Mouse (Mus musculus) liver, embryonic 14.5 days (tissue): ENCODE results near the gene Med26. TPM values are rescaled to one million over a fixed set of nuclear protein-coding genes. Genes with fewer than 3 reads are reported as not detected.
A peak's percentile ranks its signal among the peaks of the same experiment; 100 is the strongest.

Experiments
- ATAC-seq: fragments of 200-750 bp; cut with Nextera tagmentation; 2 replicates; pipeline ENCODE4 v1.8.0; 2017; ENCODE audit warnings: moderate number of reproducible peaks, mild to moderate bottlenecking, moderate library complexity; ENCODE audit not compliant: insufficient read depth
- DNase-seq, 3 experiments: peaks; one replicate each; pipeline ENCODE4 v3.0.0-alpha.2; 2012 to 2013; ENCODE audit warnings: low read depth in 3 of 3, low spot score in 3 of 3
- H3K27ac ChIP-seq: fragments of 300-500 bp; sonication (generic); 2 replicates; pipeline ENCODE4 v1.5.1; 2014; ENCODE audit warnings: moderate library complexity, mild to moderate bottlenecking, control low read depth, inconsistent platforms
- H3K27me3 ChIP-seq: fragments of 300-500 bp; sonication (generic); 2 replicates; pipeline ENCODE4 v1.6.1; 2014; ENCODE audit warnings: mild to moderate bottlenecking, low read length, moderate library complexity; ENCODE audit not compliant: control insufficient read depth, insufficient read depth
- H3K36me3 ChIP-seq: fragments of 300-500 bp; sonication (generic); replicated peaks from 2 replicates; pipeline ENCODE4 v1.6.1; 2014; ENCODE audit warnings: low read depth; ENCODE audit not compliant: control insufficient read depth, insufficient read depth
- H3K4me1 ChIP-seq, 2 experiments: fragments of 200-500 bp in 1 of 2; fragments of 300-500 bp in 1 of 2; sonication (generic) in 1 of 2; replicated peaks; 2 replicates each; pipeline ENCODE4 v1.6.1; 2012 to 2014; ENCODE audit warnings: antibody characterized with exemption in 1 of 2, inconsistent platforms in 1 of 2, low read length in 1 of 2; ENCODE audit not compliant: control insufficient read depth in 2 of 2, insufficient read depth in 2 of 2
- H3K4me2 ChIP-seq: fragments of 300-500 bp; sonication (generic); 2 replicates; pipeline ENCODE4 v1.6.1; 2014; ENCODE audit warnings: low read depth, mild to moderate bottlenecking, control low read depth, moderate library complexity
- H3K4me3 ChIP-seq, 2 experiments: fragments of 200-500 bp in 1 of 2; fragments of 300-500 bp in 1 of 2; sonication (generic) in 1 of 2; 2 replicates each; pipeline ENCODE4 v1.5.1; 2012 to 2014; ENCODE audit warnings: low read depth in 2 of 2, low read length in 2 of 2, mild to moderate bottlenecking in 2 of 2, control low read depth in 1 of 2, inconsistent platforms in 1 of 2, moderate library complexity in 1 of 2; ENCODE audit not compliant: insufficient read depth in 1 of 2
- H3K9ac ChIP-seq: fragments of 300-500 bp; sonication (generic); replicated peaks from 2 replicates; pipeline ENCODE4 v1.6.1; 2014; ENCODE audit warnings: mild to moderate bottlenecking, control low read depth, moderate library complexity
- H3K9me3 ChIP-seq: fragments of 300-500 bp; sonication (generic); 2 replicates; pipeline ENCODE4 v1.6.1; 2016; ENCODE audit warnings: low read length, mixed read lengths; ENCODE audit not compliant: control insufficient read depth
- CTCF ChIP-seq: IDR thresholded peaks from 2 replicates; pipeline ENCODE4 v1.5.1; 2016; ENCODE audit warnings: antibody characterized with exemption, low read depth, control low read depth
- EP300 ChIP-seq: IDR thresholded peaks from 2 replicates; pipeline ENCODE4 v1.6.1; 2016; ENCODE audit warnings: antibody characterized with exemption, low read depth
- WGBS: fragments of 180-500 bp; shearing (Covaris S2); extraction: QIAGEN DNeasy Blood & Tissue Kit; methylation state at CpG from one replicate; pipeline ENCODE4 v1.1.7; 2014; ENCODE audit not compliant: insufficient replicate concordance; 5-methylcytosine and 5-hydroxymethylcytosine counted together
- microRNA-seq: library from miRNA; unstranded; fragments of <30 nt; microRNA quantifications from one replicate; pipeline ENCODE4, GENCODE M21; 2016
- polyA plus RNA-seq, 2 experiments: library from polyadenylated mRNA; depleted of rRNA in 1 of 2; stranded (reverse) in 1 of 2; unstranded in 1 of 2; fragments of >200 nt; fragmentation: Nextera tagmentation in 1 of 2; extraction: Ambion mirVana in 1 of 2; gene quantifications; 2 replicates each; pipeline versions ENCODE4 v1.2.1 to v1.2.3; 2012 to 2014

Med26 gene
- polyA plus RNA-seq, 2 experiments = 4.6 to 6.2 TPM

DNA sequence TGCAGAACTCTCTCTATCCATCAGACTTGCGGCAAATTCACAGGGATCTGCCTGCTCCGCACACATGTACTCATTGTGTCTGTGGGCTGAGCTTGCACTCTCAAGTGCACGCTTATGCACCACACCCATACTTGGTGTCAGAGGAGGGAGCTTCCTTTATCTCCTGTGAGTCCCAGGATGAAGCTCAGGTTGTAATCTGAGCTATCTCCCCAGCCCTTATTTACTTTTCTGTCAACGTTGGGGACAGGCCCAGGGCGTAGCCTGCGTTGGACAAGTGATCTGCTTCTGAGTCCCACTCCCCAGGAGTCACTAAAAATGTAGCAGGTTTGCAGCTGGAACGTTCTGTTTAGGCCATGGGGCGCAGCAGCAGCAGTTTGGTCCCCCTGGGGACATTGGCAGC, 96.6 kb downstream of the Med26 start:
- ATAC-seq (peak; percentile 73; the same call in 1 of the 2 replicates), DNase-seq (no peak)
- Histone ChIP-seq H3K4me3 (no peak overlapping the region), H3K27me3 (no peaks in the 10 kb centered on the region), H3K9ac (no peak overlapping the region), H3K9me3 (no peaks in the 10 kb centered on the region), H3K4me2 (no peak overlapping the region), H3K4me1 (peaks cover 0 to 6% of the 10 kb centered on the region in 2 experiments; a peak in 2 of 4 replicates), H3K27ac (no peak overlapping the region), H3K36me3 (no peaks in the 10 kb centered on the region)
- TF ChIP-seq EP300 (no peak), CTCF (no peak)
- 42% methylated on average over 8 of the region's 8 CpGs for WGBS

DNA sequence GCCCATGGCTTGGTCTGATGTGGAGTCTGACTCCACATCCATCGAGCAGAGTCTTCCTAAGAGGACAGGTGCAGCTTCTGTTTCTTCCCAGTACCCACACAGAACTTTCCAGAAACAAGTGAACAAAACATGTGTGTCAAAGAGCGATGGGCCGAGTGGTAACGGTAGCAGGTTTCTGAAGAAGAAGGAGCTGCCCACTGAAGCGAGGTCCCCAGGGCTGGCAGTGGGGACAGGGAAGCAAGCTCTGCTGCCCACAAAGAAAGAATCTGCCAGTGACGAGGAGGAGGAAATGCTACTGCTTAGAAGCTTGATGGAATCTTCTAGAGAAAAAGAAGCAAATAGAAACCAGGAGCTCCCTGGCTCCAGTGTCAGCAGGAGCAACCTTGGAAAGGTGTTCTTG, 103.0 kb downstream of the Med26 start:
- Histone ChIP-seq H3K36me3 (no peaks in the 10 kb centered on the region), H3K9ac (no peak overlapping the region), H3K27me3 (no peaks in the 10 kb centered on the region), H3K9me3 (no peaks in the 10 kb centered on the region), H3K4me3 (no peak overlapping the region), H3K4me1 (peaks cover 3 to 10% of the 10 kb centered on the region in 2 experiments; a peak in 3 of 4 replicates), H3K4me2 (no peak overlapping the region), H3K27ac (no peak overlapping the region)
- 75% methylated on average over 6 of the region's 6 CpGs for WGBS
- DNase-seq (no peak), ATAC-seq (no peak)
- no peak for TF ChIP-seq CTCF
- no peak for TF ChIP-seq EP300

Small RNA genes within 50 kb of the gene (microRNA-seq; reads per million reads assigned to microRNA genes)
- gene Gm28019 (not detected), gene Mir7068 (3.0 reads per million)

Other genes with a start within 250 kb of the Med26 start
- 0.83 and 7.4 TPM in 2 replicates for gene Gm10282, start 243.0 kb downstream of the Med26 start, polyA plus RNA-seq (2012; rRNA removed)
- gene Gm10282, start 243.0 kb downstream of the Med26 start, polyA plus RNA-seq (2014; fragmentation: Nextera tagmentation; extraction: Ambion mirVana) = 7.3 and 8.0 TPM in 2 replicates
- 2.9 and 3.4 TPM in 2 replicates for gene Klf2, start 229.2 kb downstream of the Med26 start, polyA plus RNA-seq (2012; rRNA removed)
- gene Klf2, start 229.2 kb downstream of the Med26 start, polyA plus RNA-seq (2014; fragmentation: Nextera tagmentation; extraction: Ambion mirVana) = 2.0 and 2.6 TPM in 2 replicates
- gene Eps15l1, start 126.8 kb downstream of the Med26 start, polyA plus RNA-seq (2012; rRNA removed) = 19.6 and 21.1 TPM in 2 replicates
- 16.9 and 17.7 TPM in 2 replicates for gene Eps15l1, start 126.8 kb downstream of the Med26 start, polyA plus RNA-seq (2014; fragmentation: Nextera tagmentation; extraction: Ambion mirVana)
- gene Calr3, start 104.4 kb downstream of the Med26 start, polyA plus RNA-seq (2012; rRNA removed) = 0.09 and 0.21 TPM in 2 replicates
- 0.53 and 0.83 TPM in 2 replicates for gene Calr3, start 104.4 kb downstream of the Med26 start, polyA plus RNA-seq (2014; fragmentation: Nextera tagmentation; extraction: Ambion mirVana)
- gene 1700030K09Rik, start 104.4 kb downstream of the Med26 start, polyA plus RNA-seq (2012; rRNA removed) = 1.8 and 3.2 TPM in 2 replicates
- gene 1700030K09Rik, start 104.4 kb downstream of the Med26 start, polyA plus RNA-seq (2014; fragmentation: Nextera tagmentation; extraction: Ambion mirVana) = 2.2 and 2.4 TPM in 2 replicates
- gene Cherp, start 73.0 kb downstream of the Med26 start, polyA plus RNA-seq (2012; rRNA removed) = 25.4 and 28.8 TPM in 2 replicates
- gene Cherp, start 73.0 kb downstream of the Med26 start, polyA plus RNA-seq (2014; fragmentation: Nextera tagmentation; extraction: Ambion mirVana) = 19.9 and 22.6 TPM in 2 replicates
- 7.9 and 8.9 TPM in 2 replicates for gene Slc35e1, start 55.7 kb downstream of the Med26 start, polyA plus RNA-seq (2012; rRNA removed)
- 4.1 and 4.3 TPM in 2 replicates for gene Slc35e1, start 55.7 kb downstream of the Med26 start, polyA plus RNA-seq (2014; fragmentation: Nextera tagmentation; extraction: Ambion mirVana)
- gene Smim7, start 22.8 kb upstream of the Med26 start, polyA plus RNA-seq (2012; rRNA removed) = 12.5 and 16.3 TPM in 2 replicates
- 32.2 and 33.5 TPM in 2 replicates for gene Smim7, start 22.8 kb upstream of the Med26 start, polyA plus RNA-seq (2014; fragmentation: Nextera tagmentation; extraction: Ambion mirVana)
- 0.98 and 1.1 TPM in 2 replicates for gene Tmem38a, start 23.8 kb upstream of the Med26 start, polyA plus RNA-seq (2012; rRNA removed)
- gene Tmem38a, start 23.8 kb upstream of the Med26 start, polyA plus RNA-seq (2014; fragmentation: Nextera tagmentation; extraction: Ambion mirVana) = 0.62 and 0.97 TPM in 2 replicates
- gene Nwd1, start 98.4 kb upstream of the Med26 start, polyA plus RNA-seq (2012; rRNA removed) = under 0.01 and 0.01 TPM in 2 replicates
- not detected in 2 replicates for gene Nwd1, start 98.4 kb upstream of the Med26 start, polyA plus RNA-seq (2014; fragmentation: Nextera tagmentation; extraction: Ambion mirVana)
- 47.6 and 57.0 TPM in 2 replicates for gene Sin3b, start 175.0 kb upstream of the Med26 start, polyA plus RNA-seq (2012; rRNA removed)
- gene Sin3b, start 175.0 kb upstream of the Med26 start, polyA plus RNA-seq (2014; fragmentation: Nextera tagmentation; extraction: Ambion mirVana) = 68.7 and 70.3 TPM in 2 replicates
- gene F2rl3, start 213.6 kb upstream of the Med26 start, polyA plus RNA-seq (2012; rRNA removed) = 3.9 and 5.2 TPM in 2 replicates
- 2.8 and 3.8 TPM in 2 replicates for gene F2rl3, start 213.6 kb upstream of the Med26 start, polyA plus RNA-seq (2014; fragmentation: Nextera tagmentation; extraction: Ambion mirVana)